Mouse (Mus musculus) heart, postnatal 0 days (tissue): ENCODE data around the gene Pfn5.

Experiments used
- CTCF ChIP-seq: IDR thresholded peaks from 2 replicates; pipeline ENCODE4 v1.5.1; 2016; ENCODE audit warnings: antibody characterized with exemption, control low read depth, low read depth
- EP300 ChIP-seq: IDR thresholded peaks from 2 replicates; pipeline ENCODE4 v1.6.1; 2016; ENCODE audit warnings: antibody characterized with exemption, low read depth

GRCm38 (mm10) chrX:95525166-95525565, 32.7 kb upstream of the Pfn5 start:
- TF ChIP-seq EP300 = no peak
- TF ChIP-seq CTCF = no peak
